Mouse (Mus musculus): ENCODE data around the gene Lef1. TPM values are rescaled to one million over a fixed set of nuclear protein-coding genes. Genes with fewer than 3 reads are reported as not detected.
A peak's percentile ranks its signal among the peaks of the same experiment; 100 is the strongest.

Lef1 gene
- total RNA-seq, 2 experiments from 2014 or later: 0.67 to 1.1 TPM

DNA sequence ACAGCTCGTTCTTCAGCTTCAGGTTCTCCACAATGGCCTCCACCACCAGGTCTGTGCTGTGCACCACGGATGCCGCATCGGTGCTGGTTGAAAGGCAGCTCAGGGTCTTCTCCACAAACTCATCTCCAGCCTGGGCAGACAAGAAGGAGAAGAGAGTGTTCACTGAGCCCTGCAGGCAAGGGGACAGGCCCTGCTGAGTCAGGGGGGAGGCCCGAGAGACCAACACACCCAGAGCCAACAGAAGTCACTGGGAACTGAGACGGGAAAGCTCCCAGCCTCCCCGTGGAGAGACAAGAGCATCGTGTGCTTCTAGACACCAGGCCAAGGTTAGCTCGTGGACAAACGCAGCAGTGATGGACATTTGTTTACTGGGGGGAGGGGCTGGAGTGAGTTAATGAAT, 138.2 kb downstream of the Lef1 start:
- no peak for DNase-seq

DNA sequence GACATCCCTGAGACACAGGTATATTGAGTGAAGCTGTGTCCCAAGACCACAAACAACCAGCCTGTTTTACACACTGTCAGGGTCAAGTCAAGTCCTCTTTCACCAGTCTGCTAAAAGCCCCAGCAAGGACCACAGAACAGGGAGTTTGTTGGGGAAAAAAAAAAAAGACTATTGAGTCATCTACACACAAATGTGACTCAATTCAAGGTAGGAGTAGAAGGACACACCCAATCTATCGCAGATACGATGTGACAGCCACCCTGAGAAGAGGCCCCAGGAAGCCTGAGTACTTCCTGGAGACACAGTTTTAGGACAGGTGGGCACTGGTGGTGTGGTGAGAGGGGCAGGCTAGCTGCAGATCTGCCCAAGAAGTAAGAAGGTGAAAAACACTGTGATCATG, 140.0 kb downstream of the Lef1 start:
- DNase-seq: no peak

DNA sequence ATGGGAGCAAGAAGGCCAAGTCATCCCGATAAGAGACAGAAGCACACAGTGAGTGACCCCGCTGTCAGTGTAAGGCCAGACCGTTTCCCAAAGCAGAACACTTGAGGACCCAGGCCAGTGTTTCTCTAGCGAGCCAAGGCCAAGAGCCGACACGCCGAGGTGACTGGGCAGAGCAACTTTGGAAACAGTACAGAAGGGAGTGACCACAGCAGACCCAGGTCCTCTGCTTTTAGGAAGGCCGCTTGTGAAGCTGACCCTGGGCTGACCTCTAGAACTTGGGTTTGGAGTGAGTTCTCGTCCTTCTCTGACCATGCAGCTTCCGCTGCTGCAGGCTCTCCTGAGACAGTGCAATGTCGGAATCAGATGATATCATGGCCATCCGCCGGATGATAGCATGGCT, 140.7 kb downstream of the Lef1 start:
- no peak for DNase-seq

DNA sequence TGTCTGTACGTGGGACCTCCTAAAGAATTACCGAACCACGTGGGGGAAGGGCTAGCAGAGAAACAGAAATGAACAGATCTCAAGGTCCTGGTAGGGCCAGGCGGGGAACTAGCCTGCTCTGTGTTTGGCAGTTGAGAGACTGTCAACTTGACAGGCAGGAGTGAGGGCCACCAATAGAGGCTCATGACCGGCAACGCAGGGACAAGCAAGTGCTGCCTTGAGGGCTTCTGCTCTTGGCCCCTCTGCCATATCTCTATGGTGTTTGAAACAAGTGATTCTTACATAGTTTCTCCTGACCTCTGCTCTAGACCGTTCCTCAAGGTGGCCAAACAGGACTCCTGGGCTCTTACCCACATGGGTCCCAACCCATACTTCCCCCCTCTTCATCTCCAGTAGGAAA, 141.3 kb downstream of the Lef1 start:
- DNase-seq: no peak

DNA sequence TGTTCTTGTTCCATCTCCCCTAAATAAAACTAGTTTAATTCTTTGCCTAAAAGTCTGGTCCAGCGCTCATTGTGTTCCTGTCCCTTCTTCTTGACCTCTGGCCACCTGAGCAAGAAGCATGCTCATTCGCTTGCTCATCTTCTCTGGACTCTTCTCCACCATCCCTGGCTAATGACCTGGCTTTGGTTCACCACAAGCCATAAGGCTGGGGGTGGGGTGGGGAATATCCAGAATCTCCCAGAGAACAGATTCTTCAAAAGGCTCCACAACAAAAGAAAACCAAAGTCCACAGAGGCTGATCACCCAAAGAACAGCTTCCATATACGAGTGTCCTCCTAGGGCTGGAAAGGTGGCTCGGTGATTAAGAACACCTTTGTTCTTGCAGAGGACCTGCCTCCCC, 144.7 kb downstream of the Lef1 start:
- no peak for DNase-seq

DNA sequence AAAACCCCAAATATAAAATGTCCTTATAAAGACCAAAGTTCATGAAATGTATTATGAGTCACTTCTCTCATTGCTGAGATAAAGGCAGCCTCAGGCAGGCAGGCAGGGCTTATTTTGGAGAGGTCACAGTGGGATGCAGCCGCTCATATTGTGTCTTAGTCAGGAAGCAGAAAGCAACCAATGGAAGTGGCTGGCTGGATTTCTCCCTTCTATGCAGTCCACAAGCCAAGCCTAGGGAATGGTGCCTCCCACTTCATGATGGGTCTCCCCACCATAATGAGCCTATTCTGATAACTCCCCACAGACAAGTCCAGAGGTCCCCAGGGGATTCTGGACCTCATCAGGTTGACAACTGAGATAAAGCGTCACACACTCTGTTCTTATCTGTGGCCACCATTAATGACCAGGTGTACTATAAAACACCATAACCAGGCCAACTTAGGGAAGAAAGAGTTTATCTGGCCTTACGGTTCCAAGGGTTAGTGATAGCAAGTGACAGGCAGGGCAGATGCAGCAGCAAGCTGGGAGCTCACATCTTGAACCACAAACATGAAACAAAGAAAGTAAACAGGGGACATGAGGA, 145.2 kb downstream of the Lef1 start:
- no peak for DNase-seq

DNA sequence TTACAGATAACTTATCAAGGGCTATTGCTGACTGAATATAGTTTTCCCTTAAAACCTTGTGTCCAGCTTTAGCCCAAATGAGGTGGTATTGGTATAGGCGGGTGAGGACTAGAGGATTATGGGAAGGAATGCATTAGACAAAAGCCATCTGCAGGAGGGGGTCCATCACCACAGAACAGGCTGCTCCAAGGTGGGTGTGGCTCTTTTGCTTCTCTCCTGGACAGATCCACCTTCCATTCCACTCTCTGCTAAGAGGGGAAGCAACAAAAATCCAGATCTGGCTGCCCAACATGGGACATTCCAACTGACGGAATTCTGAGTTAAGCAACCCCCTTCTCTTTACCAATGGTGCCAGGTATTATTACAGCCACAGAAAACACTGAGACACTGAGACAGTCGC, 148.7 kb downstream of the Lef1 start:
- DNase-seq: no peak

DNA sequence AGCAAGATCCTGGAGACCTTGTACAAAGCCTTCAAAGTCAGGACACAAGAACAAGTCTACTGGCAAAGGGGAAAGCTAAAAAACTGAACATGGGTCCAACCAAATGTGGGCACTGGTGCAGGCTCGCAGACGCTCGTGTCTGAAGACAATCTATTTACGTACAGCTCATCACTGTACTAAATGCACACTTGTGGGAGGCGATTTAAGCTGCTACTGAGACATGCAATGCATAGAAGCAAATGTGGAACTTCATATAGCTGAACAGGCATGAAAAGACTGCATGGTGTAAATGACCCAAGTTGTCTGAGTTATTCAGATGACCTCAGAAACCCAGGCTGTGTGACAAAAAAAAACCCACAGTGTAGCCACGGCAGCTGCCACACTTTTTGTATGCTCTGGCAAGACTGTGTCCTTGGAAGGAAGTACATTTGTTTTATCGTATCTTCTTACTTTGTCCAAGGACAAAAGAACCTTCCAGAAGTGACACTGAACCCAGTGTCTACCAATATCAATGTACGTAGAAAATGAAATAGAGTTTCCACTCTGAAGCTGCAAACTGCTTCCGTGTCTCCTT, 149.2 kb downstream of the Lef1 start:
- DNase-seq: no peak

DNA sequence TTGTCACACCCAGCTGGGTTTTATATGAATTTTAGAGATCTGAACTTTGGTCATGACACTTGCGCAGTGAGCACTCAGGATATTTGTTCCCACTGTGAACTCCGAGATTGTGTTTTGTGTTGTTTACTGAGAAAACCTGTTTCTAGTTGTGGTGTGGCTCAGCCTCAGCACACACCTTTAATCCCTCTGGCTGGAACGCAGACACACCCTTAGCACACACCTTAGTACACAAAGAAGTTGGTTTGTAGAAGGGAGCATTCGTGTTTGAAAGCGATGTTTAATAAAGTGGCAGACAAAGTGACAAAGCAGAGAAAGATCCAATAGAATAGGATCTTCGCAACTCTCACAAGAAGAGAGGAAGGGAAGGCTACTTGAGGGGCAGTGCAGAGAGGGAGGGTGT, 150.1 kb downstream of the Lef1 start:
- DNase-seq: no peak

DNA sequence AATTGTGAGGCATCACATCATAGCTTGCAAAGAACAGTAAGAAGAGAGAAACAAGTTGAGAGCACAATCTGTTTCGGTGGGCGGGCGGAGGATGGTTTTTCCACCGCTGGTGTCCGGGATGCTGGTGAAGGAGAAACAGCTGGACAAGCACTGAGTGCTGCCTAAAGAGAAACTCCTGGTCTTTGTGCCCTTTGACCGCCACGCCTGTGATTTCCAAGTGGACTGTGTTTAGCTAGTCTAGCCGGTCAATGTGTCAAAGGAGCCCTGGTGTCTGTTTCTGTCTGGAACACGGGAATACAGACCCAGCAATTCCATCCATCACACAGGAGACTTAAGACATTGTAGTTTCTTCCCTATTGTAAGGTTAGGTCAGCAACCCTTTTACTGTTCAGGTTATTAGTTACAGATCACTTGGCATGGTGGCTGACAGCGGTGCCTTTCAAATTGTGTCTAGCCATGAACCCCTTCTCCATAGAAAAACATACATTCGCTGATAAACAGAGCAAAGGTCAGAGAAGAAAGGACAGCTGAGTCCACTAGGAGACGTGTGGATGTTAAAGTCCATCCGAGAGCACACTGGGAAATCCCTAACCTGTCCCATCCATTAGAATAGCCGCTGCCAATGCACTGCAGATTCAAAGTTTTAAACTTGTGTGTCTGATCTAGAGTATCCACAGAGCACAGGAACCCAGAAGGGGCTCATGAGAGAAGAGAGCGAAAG, 153.7 kb downstream of the Lef1 start:
- DNase-seq: no peak

DNA sequence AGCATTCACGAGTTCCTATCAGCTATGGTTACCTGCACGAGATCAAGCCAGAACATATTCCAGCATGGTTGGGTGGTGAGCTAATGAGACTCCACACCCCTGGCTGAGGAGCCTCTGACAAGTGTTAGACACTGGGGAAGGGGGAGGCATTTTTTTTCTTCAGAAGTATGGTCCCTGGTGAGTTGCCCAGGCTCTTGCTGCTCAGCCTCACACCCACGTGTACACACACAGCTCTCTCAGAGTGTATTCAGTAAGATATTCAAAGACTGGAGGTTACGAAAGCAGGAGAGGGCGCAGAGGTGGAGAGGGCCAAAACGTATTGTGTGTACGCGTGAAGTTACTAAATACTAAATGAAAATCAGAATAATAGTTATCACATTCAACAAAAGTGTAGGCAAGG, 155.2 kb downstream of the Lef1 start:
- DNase-seq: no peak

DNA sequence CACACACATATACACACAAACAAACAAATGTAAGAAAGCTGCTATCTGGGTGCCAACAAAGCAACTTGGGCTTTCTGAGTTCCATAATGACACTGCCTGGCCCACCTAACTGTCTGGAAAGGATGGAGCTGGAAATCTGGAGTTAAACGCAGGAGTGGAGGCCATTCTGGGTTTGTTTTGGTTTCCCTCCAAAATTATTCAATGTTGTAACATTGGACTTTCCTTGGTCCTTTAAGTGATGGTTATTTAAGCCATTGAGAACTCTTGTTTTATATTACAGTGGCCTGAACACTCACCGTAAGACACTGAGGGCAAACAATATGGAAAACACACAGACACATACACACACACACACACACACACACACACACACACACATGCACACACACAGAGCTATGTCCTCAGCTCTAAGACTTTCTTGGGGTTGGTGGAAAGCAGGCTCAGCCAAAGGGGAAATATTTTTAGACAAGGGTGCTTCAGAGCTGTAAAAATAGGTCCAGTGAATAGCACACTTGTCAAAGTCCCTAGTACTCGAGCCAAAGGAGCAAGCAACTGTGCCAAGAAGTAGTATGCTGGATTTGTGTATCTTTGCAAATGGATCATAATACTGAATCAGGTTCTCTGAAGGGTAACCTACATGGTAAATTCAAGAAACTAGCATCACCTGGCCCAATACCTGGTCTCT, 156.2 kb downstream of the Lef1 start:
- DNase-seq: peak; percentile 41

DNA sequence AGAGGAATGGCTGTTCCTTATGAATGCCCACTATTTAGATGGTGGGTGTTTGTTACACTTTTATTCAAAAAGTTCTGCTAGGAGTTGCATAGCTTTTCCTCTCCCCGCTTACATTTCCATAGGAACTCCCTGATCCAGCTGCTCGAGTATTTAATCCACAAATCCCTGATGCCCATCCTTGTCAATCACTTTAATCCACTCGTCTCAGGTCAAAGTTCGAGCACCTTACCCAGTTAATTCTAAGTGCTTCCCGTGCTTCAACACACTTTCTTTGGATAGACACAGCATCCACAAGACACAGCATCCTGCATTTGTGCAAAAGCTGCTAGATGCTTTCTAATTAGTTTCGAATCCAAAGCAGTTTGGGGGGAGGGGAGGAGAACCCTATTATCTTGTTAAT, 160.1 kb downstream of the Lef1 start:
- DNase-seq: no peak

DNA sequence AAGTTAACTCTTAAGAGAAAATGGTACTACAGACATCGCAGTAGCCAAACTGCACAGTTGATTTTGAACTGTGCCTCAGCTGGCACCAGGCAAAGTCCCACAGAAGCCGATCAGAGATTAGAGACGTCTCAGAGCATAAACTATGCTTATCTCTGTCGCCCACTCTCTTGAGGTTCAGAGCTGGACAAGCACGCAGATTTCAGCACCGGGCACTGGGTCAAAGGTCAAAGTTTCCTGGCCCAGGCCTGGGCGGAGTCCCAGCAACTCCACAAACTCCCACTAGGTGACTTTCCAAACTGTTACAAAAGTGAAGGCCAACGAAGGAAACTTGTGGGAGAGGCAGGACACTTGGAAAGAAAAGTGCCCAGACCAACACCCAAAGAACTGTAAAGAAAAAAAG, 160.9 kb downstream of the Lef1 start:
- peak; percentile 74 for DNase-seq

DNA sequence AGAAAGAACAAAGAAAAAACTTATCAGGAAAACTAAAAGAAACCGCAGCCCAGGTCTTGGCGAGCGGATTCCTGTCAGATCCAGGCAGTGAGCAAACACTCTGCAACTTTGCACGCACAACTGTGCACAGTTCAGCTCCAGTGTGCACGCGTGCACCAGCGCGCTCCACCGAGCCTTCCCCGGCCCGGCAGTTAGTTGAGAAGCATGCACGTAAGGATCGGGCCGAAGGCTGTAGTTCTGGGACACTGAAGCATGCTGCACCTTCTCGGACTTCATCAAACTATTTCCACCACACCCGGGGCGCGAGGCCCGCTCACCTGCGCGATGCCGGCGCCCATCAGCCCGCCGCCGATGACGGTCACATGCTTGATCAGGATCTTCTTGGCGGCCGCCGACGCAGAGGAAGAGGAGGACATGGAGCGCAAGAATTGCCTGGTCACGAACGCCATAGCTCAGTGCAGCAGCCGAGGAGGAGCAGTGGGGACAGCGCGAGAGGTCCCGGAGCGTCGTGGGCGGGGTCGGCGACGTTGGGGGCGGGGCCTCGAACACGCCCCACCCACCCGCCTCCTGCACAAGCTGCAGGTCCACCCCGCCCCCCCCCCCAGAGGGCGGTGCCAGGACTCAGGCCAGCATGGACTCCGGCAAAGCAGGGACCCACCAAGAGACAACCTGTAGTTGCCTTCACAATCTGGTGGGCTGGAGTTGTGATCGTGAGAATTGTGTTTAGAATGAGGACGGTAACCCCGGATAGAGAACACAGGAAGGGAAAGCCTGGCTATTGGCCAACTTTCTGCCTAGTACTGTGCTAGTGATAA, 161.5 kb downstream of the Lef1 start, which contains the start of gene Hadh:
TSS of gene Hadh (minus strand) at position 543 of the 815 bp plus-strand sequence.
- DNase-seq: peak; percentile 90

DNA sequence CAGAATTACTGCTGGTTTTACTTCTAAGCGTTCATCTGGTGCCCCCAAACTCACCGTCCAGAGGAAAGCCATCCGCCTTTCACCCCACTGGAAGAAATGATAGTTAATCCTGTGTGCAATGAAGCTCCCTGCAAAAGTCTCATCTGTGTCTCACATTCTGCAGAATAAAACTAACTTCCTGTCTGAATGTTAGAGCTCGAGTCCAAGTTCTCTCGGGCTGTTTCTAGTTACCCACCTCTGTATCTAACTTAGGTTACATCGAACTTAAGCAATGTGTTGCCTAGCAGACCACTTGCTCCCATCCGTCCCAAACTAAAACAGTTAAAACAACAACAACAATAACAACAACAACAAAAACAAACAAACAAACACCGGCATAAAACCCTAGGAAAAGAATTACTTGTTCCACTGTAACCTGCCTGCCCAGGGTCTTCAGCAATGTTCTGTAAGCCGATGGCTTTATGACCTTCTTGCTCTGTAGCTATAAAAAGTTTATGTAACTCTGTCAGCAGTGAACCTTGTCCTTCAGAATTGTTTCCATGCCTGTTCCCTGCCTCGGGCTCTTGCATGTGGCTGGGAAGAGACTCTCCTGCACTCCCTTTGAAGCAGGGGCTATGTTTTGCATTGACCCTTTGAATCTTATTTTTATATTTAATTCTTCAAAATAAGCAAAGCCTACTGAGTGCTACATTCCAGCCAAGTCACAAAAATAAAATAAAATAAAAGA, 162.3 kb downstream of the Lef1 start:
- DNase-seq: no peak

Other genes with a start within 250 kb of the Lef1 start
- gene Hadh, start 161.6 kb downstream of the Lef1 start, total RNA-seq (2021): 100 to 1,000 TPM; 416 to 432 TPM
- 10 to 100 TPM; 23.9 to 25.0 TPM for gene Cyp2u1, start 192.8 kb downstream of the Lef1 start, total RNA-seq (2021)